Mouse (Mus musculus) lung, adult 2 months (tissue): ENCODE measurements around the gene Cop1. TPM values are rescaled to one million over a fixed set of nuclear protein-coding genes. Genes with fewer than 3 reads are reported as not detected.
A peak's percentile ranks its signal among the peaks of the same experiment; 100 is the strongest.

Experiments used
- DNase-seq: peaks from one replicate; pipeline ENCODE4 v3.0.0; 2022
- H3K4me1 ChIP-seq: fragments of 200-500 bp; 2 replicates; pipeline ENCODE4 v1.6.1; 2011; ENCODE audit warnings: low read length; ENCODE audit not compliant: control insufficient read depth, insufficient read depth
- H3K4me3 ChIP-seq: fragments of 200-500 bp; replicated peaks from 2 replicates; pipeline ENCODE3; 2011; ENCODE audit warnings: low read depth, mild to moderate bottlenecking, control low read depth, low read length; ENCODE audit errors: extremely low read depth
- CTCF ChIP-seq: fragments of 200-500 bp; IDR thresholded peaks from 2 replicates; pipeline ENCODE4 v1.5.1; 2011; ENCODE audit warnings: mild to moderate bottlenecking, low read length, control low read depth; ENCODE audit not compliant: insufficient read depth
- POLR2A ChIP-seq: fragments of 200-500 bp; IDR thresholded peaks from 2 replicates; pipeline ENCODE4 v1.6.1; 2011; ENCODE audit warnings: low read depth, mild to moderate bottlenecking, control low read depth, low read length, borderline replicate concordance; ENCODE audit errors: extremely low read depth
- WGBS: fragments of 180-500 bp; shearing (Covaris S2); methylation state at CpG from one replicate; pipeline ENCODE4 v1.1.7; 2018; 5-methylcytosine and 5-hydroxymethylcytosine counted together
- polyA plus RNA-seq: library from polyadenylated mRNA; depleted of rRNA; stranded (reverse); fragments of >200 nt; gene quantifications from 2 replicates; pipeline ENCODE4 v1.2.3, GENCODE M21; 2012

Cop1 gene
- polyA plus RNA-seq, 1 experiment, result 39.3 TPM

DNA sequence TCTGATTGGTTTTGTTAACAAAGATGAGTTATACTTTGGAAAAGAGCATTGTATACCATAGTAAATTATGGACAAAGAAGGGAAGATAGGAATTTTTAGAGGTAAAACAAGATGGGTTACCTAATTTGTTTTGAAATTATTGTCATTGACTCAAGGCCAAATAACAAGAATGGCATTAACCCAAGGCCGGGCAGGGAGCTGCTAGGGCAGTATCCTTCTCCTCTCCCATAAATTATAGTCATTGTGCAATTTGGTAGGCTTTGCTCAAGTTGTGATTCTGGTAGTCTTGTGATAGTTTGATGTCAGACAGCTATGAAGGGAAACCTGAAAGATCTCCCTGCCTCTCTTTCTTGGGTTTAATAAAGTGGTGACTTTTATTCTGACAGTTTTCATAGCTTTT lies 49.7 kb downstream of the Cop1 start:
- TF ChIP-seq CTCF, result no peak
- no peak for TF ChIP-seq POLR2A
- 61% methylated on average over 1 of the region's 1 CpGs for WGBS
- Histone ChIP-seq H3K4me1 (no peaks in the 10 kb centered on the region), H3K4me3 (no peak overlapping the region)
- no peak for DNase-seq

GRCm38 (mm10) chr1:159286833-159287232 lies 54.7 kb downstream of the Cop1 start:
- Histone ChIP-seq H3K4me3 (no peak overlapping the region), H3K4me1 (no peaks in the 10 kb centered on the region)
- TF ChIP-seq POLR2A (no peak), CTCF (no peak)
- WGBS, result 88% methylated on average over 1 of the region's 1 CpGs
- DNase-seq, result no peak

DNA sequence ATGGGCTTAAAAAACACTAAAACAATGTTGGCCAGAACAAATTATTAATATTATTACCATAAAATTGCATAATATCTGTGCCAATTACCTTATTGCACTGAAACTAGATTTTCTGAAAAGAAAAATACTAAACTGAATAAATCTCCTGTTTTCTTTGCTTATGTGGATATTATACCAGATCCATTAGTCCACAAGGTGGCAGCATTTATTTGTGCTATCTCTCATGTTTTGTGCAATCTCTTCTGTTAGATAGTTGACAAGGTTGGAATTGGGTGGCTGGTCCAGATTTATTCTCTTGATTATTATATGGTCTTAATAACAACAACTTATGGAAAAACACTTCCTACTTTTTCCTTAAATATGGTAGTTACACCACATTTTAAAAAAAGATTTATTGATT lies 58.1 kb downstream of the Cop1 start:
- DNase-seq, result no peak
- H3K4me3 ChIP-seq, result no peak overlapping the region
- H3K4me1 ChIP-seq, result no peaks in the 10 kb centered on the region
- no peak for TF ChIP-seq POLR2A
- 0 out of 2 replicates have a peak, but pooled peaks have one; percentile 4 for TF ChIP-seq CTCF

DNA sequence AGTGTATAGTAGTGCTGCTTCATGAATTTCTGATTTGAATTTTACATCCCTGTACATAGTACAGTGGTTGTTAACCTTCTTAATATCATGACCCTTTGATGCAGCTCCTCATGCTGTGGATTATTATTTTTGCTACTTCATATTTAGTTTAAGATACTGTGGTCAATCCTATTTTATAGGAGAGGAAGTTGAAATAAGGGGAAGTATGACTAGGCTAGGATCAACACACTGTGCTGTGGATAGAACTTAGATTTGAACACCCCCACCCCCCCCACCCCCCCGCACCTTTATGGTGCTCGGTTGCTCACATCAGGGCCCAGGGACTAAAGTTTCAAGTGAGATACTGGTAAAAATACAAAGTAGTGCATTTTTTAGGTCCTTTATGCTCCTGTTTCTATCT lies 58.7 kb downstream of the Cop1 start:
- DNase-seq, result no peak
- no peak for TF ChIP-seq CTCF
- Histone ChIP-seq H3K4me3 (no peak overlapping the region), H3K4me1 (no peaks in the 10 kb centered on the region)
- 84% methylated on average over 2 of the region's 2 CpGs for WGBS

DNA sequence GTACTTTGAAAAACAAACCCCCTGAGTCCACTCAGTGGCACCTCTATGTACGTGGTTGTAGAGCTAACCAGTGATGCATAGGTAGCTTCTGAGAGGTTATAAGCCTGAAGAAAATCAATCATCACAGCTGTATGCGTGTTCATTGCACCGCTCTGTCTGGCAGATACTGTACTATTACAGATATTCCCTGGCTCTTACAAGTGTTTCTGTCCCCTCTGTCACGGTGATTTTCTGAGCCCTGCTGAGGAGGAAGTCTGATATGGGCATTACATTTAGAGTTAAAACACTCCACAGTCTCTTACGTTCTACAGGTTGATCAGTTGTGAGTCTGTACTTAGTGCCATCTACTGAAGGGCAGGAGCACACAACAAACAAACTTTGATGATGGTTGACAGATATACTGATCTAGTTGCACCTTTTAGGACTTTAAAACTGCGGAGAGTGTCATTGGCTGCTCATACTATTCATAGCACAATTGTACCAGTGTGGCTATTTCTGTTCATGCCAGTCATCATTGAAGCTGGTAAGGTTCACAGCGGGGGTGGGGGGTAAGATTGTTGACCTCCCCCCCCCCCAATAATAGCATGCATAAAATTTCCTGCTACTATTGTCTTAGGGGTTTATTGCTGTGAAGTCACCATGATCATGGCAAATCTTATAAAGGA lies 69.4 kb downstream of the Cop1 start:
- no peak overlapping the region for H3K4me3 ChIP-seq
- 92% methylated on average over 7 of the region's 7 CpGs for WGBS

DNA sequence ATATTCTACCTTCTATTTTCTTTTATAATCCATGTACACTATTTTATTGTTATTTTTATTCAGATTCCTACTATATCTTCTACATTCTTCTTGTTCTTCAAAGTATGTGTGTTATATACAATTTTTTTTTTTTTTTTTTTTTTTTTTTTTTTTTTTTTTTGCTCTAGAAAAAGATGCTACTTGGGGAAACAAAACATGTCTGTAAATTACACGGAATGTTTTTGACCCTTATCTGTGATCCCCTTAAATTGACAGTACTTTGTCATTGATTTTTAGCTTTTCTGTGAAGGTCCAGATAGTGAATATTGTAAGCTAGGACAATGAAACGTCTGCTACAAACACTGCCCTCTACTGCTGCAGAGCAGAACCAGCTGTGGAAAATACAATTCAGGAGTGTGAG lies 81.5 kb downstream of the Cop1 start:
- WGBS, result 66% methylated on average over 2 of the region's 2 CpGs
- Histone ChIP-seq H3K4me3 (no peak overlapping the region), H3K4me1 (no peaks in the 10 kb centered on the region)
- DNase-seq, result no peak
- no peak for TF ChIP-seq CTCF
- no peak for TF ChIP-seq POLR2A

More for the DNA sequence above, 69.4 kb downstream of the Cop1 start:
- no peak for DNase-seq
- no peak for TF ChIP-seq CTCF
- TF ChIP-seq POLR2A, result no peak
- H3K4me1 ChIP-seq, result no peaks in the 10 kb centered on the region

DNA sequence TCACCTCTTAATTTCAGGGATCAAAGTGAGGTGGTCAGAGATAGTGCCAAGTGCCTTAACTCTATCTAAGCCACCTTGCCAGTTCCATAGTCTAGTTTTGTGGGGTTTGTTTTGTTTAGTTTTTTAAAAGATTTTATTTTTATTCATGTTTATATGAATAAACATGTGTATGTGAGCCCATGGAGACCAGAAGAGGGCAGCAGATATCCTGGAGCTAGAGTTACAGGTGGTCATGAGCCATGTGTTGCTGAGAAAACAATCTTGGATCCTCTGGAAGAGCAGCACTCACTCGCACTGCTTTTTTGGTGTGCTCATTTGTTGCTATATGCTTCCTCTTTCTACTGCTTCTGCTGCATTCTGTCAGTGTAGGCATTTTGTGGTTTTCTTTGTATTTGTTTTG lies 90.5 kb downstream of the Cop1 start:
- Histone ChIP-seq H3K4me3 (no peak overlapping the region), H3K4me1 (no peaks in the 10 kb centered on the region)
- 82% methylated on average over 1 of the region's 1 CpGs for WGBS
- TF ChIP-seq POLR2A (no peak), CTCF (no peak)
- no peak for DNase-seq

- no peak for DNase-seq
- Histone ChIP-seq H3K4me3 (no peak overlapping the region), H3K4me1 (no peaks in the 10 kb centered on the region)
- 78% methylated on average over 4 of the region's 4 CpGs for whole genome bisulfite sequencing
- TF ChIP-seq POLR2A (no peak), CTCF (no peak)
Measured at GRCm38 (mm10) chr1:159331008-159331407, 98.9 kb downstream of the Cop1 start.

- TF ChIP-seq CTCF (no peak), POLR2A (no peak)
Measured at GRCm38 (mm10) chr1:159334157-159334556, 102.0 kb downstream of the Cop1 start.

DNA sequence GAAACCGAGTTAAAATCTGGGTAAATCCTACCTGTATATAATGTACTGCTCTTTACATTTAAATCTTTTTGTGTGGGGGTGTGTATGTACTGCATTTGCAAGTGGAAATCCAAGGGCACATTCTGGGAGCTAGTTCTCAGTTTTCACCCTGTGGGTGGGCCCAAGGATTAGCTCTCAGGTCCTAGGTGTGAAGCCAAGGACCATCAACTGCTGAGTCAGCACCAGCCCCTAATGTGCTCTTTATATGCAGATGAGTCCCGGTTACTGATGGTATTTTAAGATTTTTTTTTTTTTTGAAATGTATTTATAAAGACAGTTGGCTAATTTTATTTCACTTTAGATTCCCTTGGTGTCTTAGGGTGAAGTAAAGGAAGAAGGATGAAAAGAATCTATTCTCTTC lies 110.2 kb downstream of the Cop1 start:
- no peak for TF ChIP-seq CTCF
- TF ChIP-seq POLR2A, result no peak
- Histone ChIP-seq H3K4me3 (no peak overlapping the region), H3K4me1 (no peaks in the 10 kb centered on the region)
- DNase-seq, result no peak
- WGBS, result 74% methylated on average over 2 of the region's 2 CpGs

More at GRCm38 (mm10) chr1:159334157-159334556, 102.0 kb downstream of the Cop1 start:
- no peak overlapping the region for H3K4me3 ChIP-seq
- DNase-seq, result no peak
- 87% methylated on average over 4 of the region's 4 CpGs for WGBS
- H3K4me1 ChIP-seq, result no peaks in the 10 kb centered on the region
